Mouse (Mus musculus) megakaryocyte, embryonic 14.5 days (primary cell): ENCODE measurements around the gene Psen1.

Experiments used
- FLI1 ChIP-seq: IDR thresholded peaks from 2 replicates; pipeline ENCODE4 v1.6.1; 2012; ENCODE audit warnings: low read length, inconsistent platforms, mixed read lengths
- GATA1 ChIP-seq: IDR thresholded peaks from 3 replicates; pipeline ENCODE4 v1.6.1; 2012; ENCODE audit warnings: mixed read lengths, low read length, inconsistent platforms, borderline replicate concordance

DNA sequence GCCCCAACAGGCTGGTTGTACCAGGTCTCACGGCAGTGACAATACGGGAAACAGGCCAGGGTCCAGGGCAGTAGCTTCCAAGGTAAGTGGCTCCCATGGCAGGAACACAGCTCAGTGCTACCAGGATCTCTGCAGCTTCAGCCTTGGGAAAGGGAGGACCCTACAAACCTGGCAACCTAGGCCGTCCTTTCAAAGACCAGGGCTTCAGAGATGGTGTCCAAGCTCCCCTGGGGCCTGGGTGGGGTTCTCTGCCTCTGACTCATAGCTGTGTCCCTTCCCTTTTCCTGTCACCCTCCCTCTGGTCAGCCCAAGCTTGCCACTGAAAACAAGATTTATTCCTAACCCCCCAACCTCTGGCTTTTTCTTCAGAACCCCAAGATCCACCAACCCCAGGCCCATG is 92.2 kb downstream of the Psen1 start:
- TF ChIP-seq GATA1: no peak
- no peak for TF ChIP-seq FLI1
